In genomic region chr10:31501644-31502043, GRCm38 (mm10) we compare ENCODE assay signal across 31 mouse cellular contexts. TPM values are rescaled to one million over a fixed set of nuclear protein-coding genes. Genes with fewer than 3 reads are reported as not detected.
DNase-seq lines count a peak whose midpoint lies in the region; ATAC-seq lines count a peak whose summit lies in the region.
"Had no signal": no experiment of that assay in that cellular context is flagged by ENCODE, and none has a peak within 500 bp of the region (broad histone marks: within the 10 kb centered on the region; RNA-seq: fewer than 3 reads in every experiment).

No protein-coding gene starts in this region.

- WGBS in forebrain, embryonic 14.5 days = 72% methylated on average over 5 of the region's 5 CpGs
- WGBS in forebrain, embryonic 11.5 days = 87% methylated on average over 5 of the region's 5 CpGs
- 71% methylated on average over 5 of the region's 5 CpGs for WGBS in liver, embryonic 16.5 days (ENCODE audit: insufficient replicate concordance)
- 77% methylated on average over 5 of the region's 5 CpGs for WGBS in liver, embryonic 11.5 days
- WGBS in forebrain, embryonic 16.5 days = 55% methylated on average over 5 of the region's 5 CpGs

- no peaks in the 10 kb centered on the region for H3K4me1 ChIP-seq in forebrain, embryonic 14.5 days (ENCODE audit: control insufficient read depth, insufficient read depth, low read length)
- no peaks in the 10 kb centered on the region for H3K4me1 ChIP-seq in forebrain, embryonic 11.5 days (replicated peaks; ENCODE audit: control insufficient read depth, insufficient read depth, low read length)
- no peaks in the 10 kb centered on the region for H3K4me1 ChIP-seq in liver, embryonic 16.5 days (ENCODE audit: control insufficient read depth, low read depth, low read length)
- H3K4me1 ChIP-seq in liver, embryonic 11.5 days (replicated peaks; ENCODE audit: control insufficient read depth, insufficient read depth, low read length) = no peaks in the 10 kb centered on the region
- H3K4me1 ChIP-seq in forebrain, embryonic 16.5 days (replicated peaks; ENCODE audit: control insufficient read depth, insufficient read depth, low read length) = peaks cover 10% of the 10 kb centered on the region
- H3K4me1 ChIP-seq: intestine, embryonic 15.5 days; limb, embryonic 13.5 days; liver, embryonic 15.5 days; megakaryocyte, embryonic 14.5 days; midbrain, embryonic 12.5 days; neural tube, embryonic 12.5 days had no signal

- peak; percentile 69 for DNase-seq in forebrain, embryonic 14.5 days (ENCODE audit: low spot score)
- DNase-seq in forebrain, embryonic 11.5 days (ENCODE audit: low spot score) = no peak
- DNase-seq in liver, embryonic 11.5 days (ENCODE audit: low spot score) = no peak
- peak; percentile 58 for DNase-seq in MN1 (ENCODE audit: low spot score)
- no peak for DNase-seq in adrenal gland, adult 8-10 months
- DNase-seq: adrenal gland, postnatal 25 days; cerebellum, adult 2 months; cerebellum, postnatal 14 days; gastrocnemius, postnatal 36 days; heart, adult 18-20 months; heart, postnatal 10 days; kidney, adult 8-10 months; kidney, postnatal 4 days; right cerebral cortex, adult 18-20 months; right cerebral cortex, postnatal 4 days; thymus, adult 18-20 months; thymus, postnatal 25 days had no signal

- H3K9ac ChIP-seq in forebrain, embryonic 14.5 days (ENCODE audit: low read length) = no peak overlapping the region
- no peak overlapping the region for H3K9ac ChIP-seq in forebrain, embryonic 11.5 days (ENCODE audit: low read length)
- no peak overlapping the region for H3K9ac ChIP-seq in liver, embryonic 16.5 days (ENCODE audit: low read depth, low read length)
- H3K9ac ChIP-seq in liver, embryonic 11.5 days (ENCODE audit: low read depth, low read length) = no peak overlapping the region
- H3K9ac ChIP-seq in forebrain, embryonic 16.5 days (replicated peaks; ENCODE audit: low read depth, low read length) = no peak overlapping the region
- H3K9ac ChIP-seq: intestine, embryonic 15.5 days; limb, embryonic 13.5 days; liver, embryonic 15.5 days; midbrain, embryonic 12.5 days; neural tube, embryonic 12.5 days had no signal

- H3K9me3 ChIP-seq in forebrain, embryonic 14.5 days (replicated peaks; ENCODE audit: control insufficient read depth, low read length) = no peaks in the 10 kb centered on the region
- H3K9me3 ChIP-seq in forebrain, embryonic 11.5 days (ENCODE audit: control insufficient read depth, low read length) = no peaks in the 10 kb centered on the region
- no peaks in the 10 kb centered on the region for H3K9me3 ChIP-seq in liver, embryonic 16.5 days (replicated peaks; ENCODE audit: control insufficient read depth, low read length)
- no peaks in the 10 kb centered on the region for H3K9me3 ChIP-seq in liver, embryonic 11.5 days (ENCODE audit: control insufficient read depth, low read length)
- no peaks in the 10 kb centered on the region for H3K9me3 ChIP-seq in forebrain, embryonic 16.5 days (ENCODE audit: control insufficient read depth, low read length)
- H3K9me3 ChIP-seq: G1E; intestine, embryonic 15.5 days; limb, embryonic 13.5 days; liver, embryonic 15.5 days; megakaryocyte, embryonic 14.5 days; midbrain, embryonic 12.5 days; neural tube, embryonic 12.5 days had no signal

- H3K27me3 ChIP-seq in forebrain, embryonic 14.5 days (replicated peaks; ENCODE audit: control insufficient read depth, insufficient read depth, low read length) = no peaks in the 10 kb centered on the region
- H3K27me3 ChIP-seq in forebrain, embryonic 11.5 days (ENCODE audit: control insufficient read depth, insufficient read depth, low read length) = no peaks in the 10 kb centered on the region
- no peaks in the 10 kb centered on the region for H3K27me3 ChIP-seq in liver, embryonic 16.5 days (ENCODE audit: control insufficient read depth, insufficient read depth, low read depth, low read length)
- no peaks in the 10 kb centered on the region for H3K27me3 ChIP-seq in liver, embryonic 11.5 days (replicated peaks; ENCODE audit: control insufficient read depth, insufficient read depth, low read length)
- no peaks in the 10 kb centered on the region for H3K27me3 ChIP-seq in forebrain, embryonic 16.5 days (replicated peaks; ENCODE audit: control insufficient read depth, insufficient read depth, low read length)
- H3K27me3 ChIP-seq: intestine, embryonic 15.5 days; limb, embryonic 13.5 days; liver, embryonic 15.5 days; megakaryocyte, embryonic 14.5 days; midbrain, embryonic 12.5 days; neural tube, embryonic 12.5 days had no signal

- peak; percentile 47; the same call in 1 of the 2 replicates for ATAC-seq in forebrain, embryonic 14.5 days
- no peak for ATAC-seq in forebrain, embryonic 11.5 days (replicated peaks; ENCODE audit: low FRiP score)
- ATAC-seq in liver, embryonic 16.5 days (ENCODE audit: low read depth) = 0 out of 2 replicates have a peak, but pooled peaks have one; percentile 21
- ATAC-seq in liver, embryonic 11.5 days (replicated peaks; ENCODE audit: low FRiP score) = no peak
- ATAC-seq in forebrain, embryonic 16.5 days = peak; percentile 47
- ATAC-seq: hindbrain, embryonic 16.5 days; intestine, embryonic 15.5 days had no signal

- no peak overlapping the region for H3K27ac ChIP-seq in forebrain, embryonic 14.5 days (ENCODE audit: low read depth, low read length)
- H3K27ac ChIP-seq in forebrain, embryonic 11.5 days (ENCODE audit: low read depth, low read length) = no peak overlapping the region
- no peak overlapping the region for H3K27ac ChIP-seq in liver, embryonic 16.5 days (ENCODE audit: low read length)
- H3K27ac ChIP-seq in liver, embryonic 11.5 days (ENCODE audit: low read depth, low read length) = no peak overlapping the region
- no peak overlapping the region for H3K27ac ChIP-seq in forebrain, embryonic 16.5 days (ENCODE audit: low read length)
- H3K27ac ChIP-seq: intestine, embryonic 15.5 days; kidney, postnatal 0 days; limb, embryonic 13.5 days; liver, embryonic 15.5 days; midbrain, embryonic 12.5 days; neural tube, embryonic 12.5 days; stomach, postnatal 0 days had no signal

- H3K36me3 ChIP-seq in forebrain, embryonic 14.5 days (ENCODE audit: control insufficient read depth, insufficient read depth, low read length) = no peaks in the 10 kb centered on the region
- no peaks in the 10 kb centered on the region for H3K36me3 ChIP-seq in forebrain, embryonic 11.5 days (ENCODE audit: control insufficient read depth, insufficient read depth, low read length)
- H3K36me3 ChIP-seq in liver, embryonic 16.5 days (ENCODE audit: control insufficient read depth, insufficient read depth) = no peaks in the 10 kb centered on the region
- no peaks in the 10 kb centered on the region for H3K36me3 ChIP-seq in liver, embryonic 11.5 days (ENCODE audit: control insufficient read depth, insufficient read depth, low read length)
- no peaks in the 10 kb centered on the region for H3K36me3 ChIP-seq in forebrain, embryonic 16.5 days (ENCODE audit: control insufficient read depth, insufficient read depth)
- H3K36me3 ChIP-seq: G1E; intestine, embryonic 15.5 days; liver, embryonic 15.5 days; midbrain, embryonic 12.5 days; neural tube, embryonic 12.5 days had no signal

- H3K4me2 ChIP-seq in forebrain, embryonic 14.5 days (ENCODE audit: low read length) = no peak overlapping the region
- H3K4me2 ChIP-seq in forebrain, embryonic 11.5 days (ENCODE audit: low read depth, low read length, severe bottlenecking) = no peak overlapping the region
- H3K4me2 ChIP-seq in liver, embryonic 16.5 days (ENCODE audit: low read depth, low read length) = no peak overlapping the region
- no peak overlapping the region for H3K4me2 ChIP-seq in liver, embryonic 11.5 days
- H3K4me2 ChIP-seq in forebrain, embryonic 16.5 days (ENCODE audit: low read length) = no peak overlapping the region
- H3K4me2 ChIP-seq: heart, embryonic 11.5 days; intestine, embryonic 15.5 days; limb, embryonic 13.5 days; liver, embryonic 15.5 days; midbrain, embryonic 12.5 days; neural tube, embryonic 12.5 days had no signal

- H3K4me3 ChIP-seq in forebrain, embryonic 14.5 days (ENCODE audit: low read depth, low read length) = no peak overlapping the region
- no peak overlapping the region for H3K4me3 ChIP-seq in forebrain, embryonic 11.5 days (ENCODE audit: low read depth, low read length)
- no peak overlapping the region for H3K4me3 ChIP-seq in liver, embryonic 16.5 days (ENCODE audit: low read depth, low read length)
- no peak overlapping the region for H3K4me3 ChIP-seq in liver, embryonic 11.5 days (ENCODE audit: low read depth, low read length)
- H3K4me3 ChIP-seq in forebrain, embryonic 16.5 days (replicated peaks; ENCODE audit: low read length) = no peak overlapping the region
- H3K4me3 ChIP-seq: intestine, embryonic 15.5 days; limb, embryonic 13.5 days; liver, embryonic 15.5 days; megakaryocyte, embryonic 14.5 days; midbrain, embryonic 12.5 days; myocyte; neural tube, embryonic 12.5 days had no signal

RNA-seq across cellular contexts. Expression of gene Tpd52l1, which starts 55.9 kb away (rescaled TPM):
- polyA plus RNA-seq in forebrain, embryonic 14.5 days (2014; fragmentation: Nextera tagmentation; extraction: Ambion mirVana) = 20.4 and 24.4 TPM in 2 replicates
- 25.2 and 27.8 TPM in 2 replicates for polyA plus RNA-seq in forebrain, embryonic 11.5 days (2014; fragmentation: Nextera tagmentation; extraction: Ambion mirVana)
- polyA plus RNA-seq in liver, embryonic 16.5 days (2015; fragmentation: Nextera tagmentation; extraction: Ambion mirVana) = 0.63 and 0.96 TPM in 2 replicates
- polyA plus RNA-seq in liver, embryonic 11.5 days (2014; fragmentation: Nextera tagmentation; extraction: Ambion mirVana) = 5.0 and 6.5 TPM in 2 replicates
- polyA plus RNA-seq in forebrain, embryonic 16.5 days (2015; fragmentation: Nextera tagmentation; extraction: Ambion mirVana) = 17.3 and 19.8 TPM in 2 replicates
- 10 to 100 TPM; 46.2 to 55.3 (median 50.9) TPM for total RNA-seq in adrenal gland, adult 8-10 months (2022)
- total RNA-seq: G1E had no signal
- polyA plus RNA-seq: G1E had no signal

Comparison
In these comparisons a context has a peak if more than half of its experiments do, and no peak if none do; other contexts are left out.
1. ATAC-seq: peak in forebrain, embryonic 14.5 days (single experiment), liver, embryonic 16.5 days (single experiment) and forebrain, embryonic 16.5 days (single experiment); none in forebrain, embryonic 11.5 days (single experiment) and liver, embryonic 11.5 days (single experiment).
2. DNase-seq: peak in forebrain, embryonic 14.5 days (single experiment) and MN1 (single experiment); none in forebrain, embryonic 11.5 days (single experiment), liver, embryonic 11.5 days (single experiment) and adrenal gland, adult 8-10 months (single experiment).